Mouse (Mus musculus): ENCODE results near the gene Catsperz. TPM values are rescaled to one million over a fixed set of nuclear protein-coding genes. Genes with fewer than 3 reads are reported as not detected.

The Catsperz gene
- polyA plus RNA-seq, 2 experiments: 5.4 to 5.6 TPM

DNA sequence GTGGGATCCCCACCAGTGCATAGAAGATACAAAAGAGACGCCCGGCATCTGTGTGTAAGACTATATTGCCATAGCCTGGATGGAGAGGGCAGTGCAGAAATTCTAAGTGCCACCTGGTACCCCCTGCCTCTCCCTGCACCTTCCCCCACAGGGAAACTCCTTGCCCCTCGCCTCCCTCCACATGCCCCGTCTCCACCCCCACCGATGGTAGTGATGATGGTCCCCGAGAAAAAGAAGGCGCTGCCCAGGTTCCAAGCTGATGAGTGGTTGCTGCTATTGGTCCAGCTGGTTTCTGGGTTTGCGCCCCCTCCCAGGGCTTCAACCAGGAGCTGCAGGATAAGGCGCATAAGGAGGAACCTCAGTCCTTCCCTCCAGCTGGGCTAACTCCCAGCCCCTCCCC is 2.9 kb upstream of the Catsperz start:
- H3K4me2 ChIP-seq (replicated peaks; ENCODE audit: low read depth, low read length, severe bottlenecking): no peak overlapping the region

DNA sequence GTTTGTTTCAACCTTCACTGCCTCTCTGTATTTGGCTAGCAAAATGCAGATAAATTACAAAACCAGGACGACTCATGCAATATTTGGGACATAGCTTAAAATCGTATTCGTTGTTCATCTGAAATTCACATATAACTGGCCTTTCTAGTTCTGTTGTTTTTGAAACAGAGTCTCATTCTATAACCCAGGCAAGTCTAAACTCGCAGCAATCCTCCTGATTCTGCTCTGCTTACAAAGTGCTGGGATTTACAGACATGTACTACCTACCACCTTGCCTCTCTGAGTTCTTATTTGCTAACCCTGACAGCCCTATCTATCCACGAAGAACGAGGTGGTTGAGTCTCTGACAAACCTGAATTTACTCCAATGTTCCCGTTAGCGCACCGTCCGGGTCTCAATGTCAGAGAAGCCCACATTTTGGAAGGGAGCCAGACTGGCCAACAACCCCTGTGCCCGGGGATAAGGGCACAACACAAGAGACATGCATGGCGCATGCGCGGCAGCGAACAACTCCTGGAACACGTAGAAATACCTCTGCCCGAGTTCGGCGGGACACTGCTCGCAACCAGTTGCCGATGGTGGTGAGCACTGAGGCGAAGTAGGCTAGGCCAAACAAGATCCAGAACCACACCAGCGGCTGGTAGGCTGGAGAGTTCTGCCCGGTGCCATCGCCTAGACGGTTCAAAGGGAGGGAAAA is 1.5 kb upstream of the Catsperz start:
- Histone ChIP-seq H3K9me3 (ENCODE audit: control insufficient read depth, low read length) (no peaks in the 10 kb centered on the region), H3K27me3 (ENCODE audit: control insufficient read depth, insufficient read depth, low read length) (peaks cover 82% of the 10 kb centered on the region), H3K4me3 (replicated peaks; ENCODE audit: low read length) (peak overlapping the region; percentile 22), H3K36me3 (ENCODE audit: control insufficient read depth, insufficient read depth, low read length) (no peaks in the 10 kb centered on the region), H3K4me1 (ENCODE audit: control insufficient read depth, insufficient read depth, low read length) (0 out of 2 replicates have a peak, but pooled peaks cover 7% of the 10 kb centered on the region), H3K9ac (ENCODE audit: low read depth, low read length, severe bottlenecking) (0 out of 2 replicates have a peak overlapping the region, but pooled peaks have one; percentile 7), H3K4me2 (replicated peaks; ENCODE audit: low read depth, low read length, severe bottlenecking) (peak overlapping the region; percentile 41), H3K27ac (replicated peaks; ENCODE audit: low read depth, low read length) (no peak overlapping the region)
- DNase-seq (ENCODE audit: low spot score) (peak; percentile 49), ATAC-seq (ENCODE audit: low FRiP score, low read depth) (no peak)
- WGBS: 14% methylated on average over 26 of the region's 26 CpGs
- TF ChIP-seq POLR2A (IDR thresholded peaks at IDR 0.05; ENCODE audit: borderline replicate concordance, extremely low read depth, insufficient read depth, insufficient read length): no peak

More for the DNA sequence above, 2.9 kb upstream of the Catsperz start:
- DNase-seq (ENCODE audit: low spot score) (no peak), ATAC-seq (ENCODE audit: low FRiP score, low read depth) (no peak)
- no peaks in the 10 kb centered on the region for H3K9me3 ChIP-seq (ENCODE audit: control insufficient read depth, low read length)
- no peak overlapping the region for H3K27ac ChIP-seq (replicated peaks; ENCODE audit: low read depth, low read length)
- no peak overlapping the region for H3K9ac ChIP-seq (ENCODE audit: low read depth, low read length, severe bottlenecking)
- TF ChIP-seq POLR2A (IDR thresholded peaks at IDR 0.05; ENCODE audit: borderline replicate concordance, extremely low read depth, insufficient read depth, insufficient read length): no peak
- WGBS: 16% methylated on average over 9 of the region's 9 CpGs
- no peaks in the 10 kb centered on the region for H3K36me3 ChIP-seq (ENCODE audit: control insufficient read depth, insufficient read depth, low read length)
- 0 out of 2 replicates have a peak, but pooled peaks cover 7% of the 10 kb centered on the region for H3K4me1 ChIP-seq (ENCODE audit: control insufficient read depth, insufficient read depth, low read length)
- peaks cover 92% of the 10 kb centered on the region for H3K27me3 ChIP-seq (ENCODE audit: control insufficient read depth, insufficient read depth, low read length)
- H3K4me3 ChIP-seq (replicated peaks; ENCODE audit: low read length): peak overlapping the region; percentile 8; the same call in 1 of the 2 replicates

DNA sequence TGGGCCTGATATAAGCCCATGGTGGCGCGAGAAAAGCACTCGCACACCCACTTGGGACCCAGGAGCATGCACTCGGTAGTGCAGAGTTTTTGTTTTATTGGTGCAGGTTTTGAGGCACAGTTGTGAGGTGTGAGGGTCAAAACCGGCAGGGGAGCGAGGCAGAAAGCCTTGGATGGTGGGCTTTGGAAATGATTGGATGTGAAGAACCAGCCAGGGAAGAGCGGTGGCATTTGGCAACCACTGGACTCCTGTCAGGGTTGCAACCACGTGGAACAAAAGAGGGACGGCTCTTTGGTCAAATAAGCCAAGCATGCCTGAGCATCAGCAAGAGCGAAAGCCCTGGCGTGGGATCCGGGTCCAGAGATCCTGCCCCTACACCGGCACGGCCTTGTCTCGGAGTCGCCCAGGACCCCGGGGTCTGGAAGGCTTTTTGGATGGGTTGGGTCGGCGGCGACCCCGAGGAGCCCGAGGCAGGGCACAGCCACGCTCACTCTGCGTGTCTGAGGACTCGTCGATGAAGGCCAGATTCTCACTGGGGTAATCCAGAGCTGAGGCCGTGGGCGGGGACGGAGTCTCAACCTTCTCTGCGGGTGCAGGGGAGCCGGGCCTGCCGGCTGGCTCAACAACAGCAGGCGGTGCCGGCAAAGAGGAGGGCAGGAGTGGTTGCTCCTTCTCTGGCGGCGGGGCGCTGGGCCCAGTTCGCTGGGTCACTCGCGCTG is 590 bp upstream of the Catsperz start:
- Histone ChIP-seq H3K27ac (replicated peaks; ENCODE audit: low read depth, low read length) (no peak overlapping the region), H3K36me3 (ENCODE audit: control insufficient read depth, insufficient read depth, low read length) (no peaks in the 10 kb centered on the region), H3K4me3 (replicated peaks; ENCODE audit: low read length) (peak overlapping the region; percentile 22; the same call in 1 of the 2 replicates), H3K9me3 (ENCODE audit: control insufficient read depth, low read length) (no peaks in the 10 kb centered on the region), H3K4me1 (ENCODE audit: control insufficient read depth, insufficient read depth, low read length) (peaks cover 11% of the 10 kb centered on the region; the same call in 1 of the 2 replicates), H3K9ac (ENCODE audit: low read depth, low read length, severe bottlenecking) (0 out of 2 replicates have a peak overlapping the region, but pooled peaks have one; percentile 7), H3K27me3 (ENCODE audit: control insufficient read depth, insufficient read depth, low read length) (peaks cover 74% of the 10 kb centered on the region), H3K4me2 (replicated peaks; ENCODE audit: low read depth, low read length, severe bottlenecking) (peak overlapping the region; percentile 36; the same call in 1 of the 2 replicates)
- TF ChIP-seq POLR2A (IDR thresholded peaks at IDR 0.05; ENCODE audit: borderline replicate concordance, extremely low read depth, insufficient read depth, insufficient read length): no peak
- WGBS: 8% methylated on average over 38 of the region's 40 CpGs
- ATAC-seq (ENCODE audit: low FRiP score, low read depth): no peak
- no peak for DNase-seq (ENCODE audit: low spot score)

DNA sequence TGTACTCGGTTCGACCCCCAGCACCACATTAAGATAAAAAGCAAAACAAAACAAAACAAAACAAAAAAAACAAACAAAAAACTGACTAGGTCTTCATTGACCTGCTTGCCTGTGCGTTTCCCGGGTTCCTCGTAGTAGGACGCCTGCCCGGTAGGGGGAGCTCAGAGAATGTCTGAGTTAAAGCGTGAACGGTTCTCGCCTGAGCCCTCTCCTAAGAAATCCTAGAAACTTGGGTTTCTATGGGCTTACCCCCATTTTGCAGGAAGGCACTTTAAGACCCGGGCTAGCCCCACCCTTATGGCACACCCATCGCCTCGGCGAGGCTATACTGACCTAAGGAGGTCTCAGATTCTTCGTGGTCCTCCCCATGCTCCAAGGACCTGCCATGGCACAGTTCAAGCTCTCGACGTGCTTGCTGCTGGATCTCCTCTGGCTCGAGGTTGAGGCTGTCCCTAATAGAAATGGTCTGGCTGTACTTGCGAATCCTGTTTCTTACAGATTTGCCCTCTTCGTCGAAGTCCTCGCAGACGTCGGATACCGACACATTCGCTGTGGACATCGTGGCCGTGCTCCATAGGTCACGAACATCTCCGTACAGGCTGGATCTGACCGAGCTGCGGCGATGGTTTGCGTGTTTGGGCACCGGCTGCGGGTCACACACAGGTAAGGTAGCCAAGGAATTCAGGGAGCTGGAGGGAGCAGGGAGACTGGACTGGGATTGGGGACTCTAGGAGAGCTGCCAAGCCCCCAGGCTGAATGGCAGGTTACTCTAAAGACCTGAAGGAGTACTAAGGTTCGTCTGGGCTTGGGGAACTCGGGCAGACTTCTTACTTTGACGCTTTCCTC is 496 bp downstream of the Catsperz start:
- no peak overlapping the region for H3K9ac ChIP-seq (ENCODE audit: low read depth, low read length, severe bottlenecking)
- H3K4me3 ChIP-seq (replicated peaks; ENCODE audit: low read length): peak overlapping the region; percentile 22
- TF ChIP-seq POLR2A (IDR thresholded peaks at IDR 0.05; ENCODE audit: borderline replicate concordance, extremely low read depth, insufficient read depth, insufficient read length): no peak
- no peak overlapping the region for H3K27ac ChIP-seq (replicated peaks; ENCODE audit: low read depth, low read length)
- peak overlapping the region; percentile 36 for H3K4me2 ChIP-seq (replicated peaks; ENCODE audit: low read depth, low read length, severe bottlenecking)
- no peaks in the 10 kb centered on the region for H3K9me3 ChIP-seq (ENCODE audit: control insufficient read depth, low read length)
- H3K36me3 ChIP-seq (ENCODE audit: control insufficient read depth, insufficient read depth, low read length): no peaks in the 10 kb centered on the region
- DNase-seq (ENCODE audit: low spot score) (peak; percentile 80), ATAC-seq (ENCODE audit: low FRiP score, low read depth) (no peak)
- H3K4me1 ChIP-seq (ENCODE audit: control insufficient read depth, insufficient read depth, low read length): peaks cover 17% of the 10 kb centered on the region; the same call in 1 of the 2 replicates
- H3K27me3 ChIP-seq (ENCODE audit: control insufficient read depth, insufficient read depth, low read length): peaks cover 66% of the 10 kb centered on the region
- 4% methylated on average over 39 of the region's 39 CpGs for WGBS

Data from limb, embryonic 14.5 days (tissue).